Mouse (Mus musculus) MEL (cell line): ENCODE measurements around the gene Tmem50a. TPM values are rescaled to one million over a fixed set of nuclear protein-coding genes. Genes with fewer than 3 reads are reported as not detected.

Experiments used
- DNase-seq: peaks from one replicate; pipeline ENCODE4 v3.0.0; 2011; ENCODE audit warnings: low read depth, low spot score
- H3K27ac ChIP-seq: 2 replicates; pipeline ENCODE4 v1.5.1; 2012; ENCODE audit warnings: low read depth, mild to moderate bottlenecking, control low read depth, low read length, moderate library complexity; ENCODE audit not compliant: control insufficient read depth
- H3K27me3 ChIP-seq, 2 experiments: fragments of 150-350 bp in 1 of 2; sonication (generic) in 1 of 2; 2 replicates each; pipeline ENCODE4 v1.6.1; 2012; ENCODE audit warnings: low read length in 2 of 2, mild to moderate bottlenecking in 2 of 2, improper control_type of control experiment in 1 of 2, moderate library complexity in 1 of 2; ENCODE audit not compliant: insufficient read depth in 2 of 2, control insufficient read depth in 1 of 2
- H3K36me3 ChIP-seq, 2 experiments: 2 replicates each; pipeline ENCODE4 v1.6.1; 2012 to 2014; ENCODE audit warnings: low read length in 2 of 2, improper control_type of control experiment in 1 of 2, inconsistent platforms in 1 of 2, mild to moderate bottlenecking in 1 of 2; ENCODE audit not compliant: insufficient read depth in 2 of 2, control insufficient read depth in 1 of 2
- H3K4me1 ChIP-seq, 2 experiments: fragments of 150-350 bp in 1 of 2; sonication (generic) in 1 of 2; 2 replicates each; pipeline ENCODE4 v1.6.1; 2012; ENCODE audit warnings: low read length in 2 of 2, improper control_type of control experiment in 1 of 2, mild to moderate bottlenecking in 1 of 2; ENCODE audit not compliant: insufficient read depth in 2 of 2, control insufficient read depth in 1 of 2
- H3K4me3 ChIP-seq, 2 experiments: fragments of 150-350 bp in 1 of 2; sonication (generic) in 1 of 2; 2 replicates each; pipeline ENCODE4 v1.5.1; 2012; ENCODE audit warnings: low read depth in 2 of 2, low read length in 2 of 2, mild to moderate bottlenecking in 2 of 2, moderate library complexity in 2 of 2, control low read depth in 1 of 2, improper control_type of control experiment in 1 of 2; ENCODE audit not compliant: control insufficient read depth in 1 of 2, insufficient read depth in 1 of 2
- H3K79me2 ChIP-seq: 2 replicates; pipeline ENCODE4 v1.6.1; 2012; ENCODE audit warnings: mild to moderate bottlenecking, low read length, moderate library complexity; ENCODE audit not compliant: control insufficient read depth, poor library complexity, insufficient read depth
- H3K9ac ChIP-seq: 2 replicates; pipeline ENCODE4 v1.6.1; 2012; ENCODE audit warnings: low read depth, mild to moderate bottlenecking, control low read depth, low read length, moderate library complexity; ENCODE audit not compliant: control insufficient read depth, poor library complexity, severe bottlenecking
- H3K9me3 ChIP-seq: fragments of 150-350 bp; sonication (generic); replicated peaks from 2 replicates; pipeline ENCODE4 v1.6.1; 2012; ENCODE audit warnings: mild to moderate bottlenecking, low read length, improper control_type of control experiment, moderate library complexity; ENCODE audit not compliant: insufficient read depth
- CHD1 ChIP-seq: IDR thresholded peaks from 2 replicates; pipeline ENCODE4 v1.6.1; 2012; ENCODE audit warnings: low read depth, mild to moderate bottlenecking, inconsistent platforms, low read length, improper control_type of control experiment
- CHD2 ChIP-seq: IDR thresholded peaks from 2 replicates; pipeline ENCODE4 v1.6.1; 2011; ENCODE audit warnings: low read length, improper control_type of control experiment
- CTCF ChIP-seq, 3 experiments: IDR thresholded peaks in 2 of 3; conservative IDR thresholded peaks in 1 of 3; 2 replicates each; pipeline ENCODE4 v1.5.1; 2011 to 2012; ENCODE audit warnings: low read length in 3 of 3, low read depth in 2 of 3, mild to moderate bottlenecking in 2 of 3, improper control_type of control experiment in 1 of 3, inconsistent platforms in 1 of 3, mixed read lengths in 1 of 3, moderate library complexity in 1 of 3; ENCODE audit not compliant: control insufficient read depth in 1 of 3, insufficient read depth in 1 of 3, poor library complexity in 1 of 3, severe bottlenecking in 1 of 3
- EP300 ChIP-seq, 2 experiments: IDR thresholded peaks; 2 replicates each; pipeline ENCODE4 v1.6.1; 2011; ENCODE audit warnings: improper control_type of control experiment in 2 of 2, low read length in 2 of 2, low read depth in 1 of 2, mild to moderate bottlenecking in 1 of 2
- ETS1 ChIP-seq: IDR thresholded peaks from 2 replicates; pipeline ENCODE4 v1.6.1; 2012; ENCODE audit warnings: low read depth, mild to moderate bottlenecking, inconsistent platforms, low read length, improper control_type of control experiment, moderate library complexity
- GABPA ChIP-seq: IDR thresholded peaks from 2 replicates; pipeline ENCODE4 v1.6.1; 2012; ENCODE audit warnings: low read depth, mild to moderate bottlenecking, inconsistent platforms, low read length, improper control_type of control experiment, moderate library complexity
- GATA1 ChIP-seq: IDR thresholded peaks from 2 replicates; pipeline ENCODE4 v1.6.1; 2011; ENCODE audit warnings: low read depth, low read length, improper control_type of control experiment
- HCFC1 ChIP-seq: IDR thresholded peaks from 2 replicates; pipeline ENCODE4 v1.6.1; 2012; ENCODE audit warnings: low read depth, mild to moderate bottlenecking, inconsistent platforms, low read length, improper control_type of control experiment, moderate library complexity
- MAX ChIP-seq: IDR thresholded peaks from 2 replicates; pipeline ENCODE4 v1.6.1; 2011; ENCODE audit warnings: low read length, improper control_type of control experiment
- MXI1 ChIP-seq: IDR thresholded peaks from 2 replicates; pipeline ENCODE4 v1.6.1; 2011; ENCODE audit warnings: mild to moderate bottlenecking, low read depth, low read length, improper control_type of control experiment
- MYB ChIP-seq: IDR thresholded peaks from 2 replicates; pipeline ENCODE4 v1.6.1; 2011; ENCODE audit warnings: mild to moderate bottlenecking, low read depth, low read length, improper control_type of control experiment
- MYC ChIP-seq: IDR thresholded peaks from 2 replicates; pipeline ENCODE4 v1.6.1; 2011; ENCODE audit warnings: low read depth, mild to moderate bottlenecking, low read length, improper control_type of control experiment, moderate library complexity
- POLR2AphosphoS2 ChIP-seq: IDR thresholded peaks from 2 replicates; pipeline ENCODE4 v1.6.1; 2011; ENCODE audit warnings: low read length, improper control_type of control experiment
- POLR2AphosphoS5 ChIP-seq: IDR thresholded peaks from 2 replicates; pipeline ENCODE4 v1.6.1; 2012; ENCODE audit warnings: low read depth, borderline replicate concordance, mild to moderate bottlenecking, inconsistent platforms, low read length, moderate library complexity, mixed read lengths
- RAD21 ChIP-seq: IDR thresholded peaks from 2 replicates; pipeline ENCODE4 v1.6.1; 2011; ENCODE audit warnings: mild to moderate bottlenecking, low read depth, low read length, improper control_type of control experiment
- RCOR1 ChIP-seq: IDR thresholded peaks from 2 replicates; pipeline ENCODE4 v1.6.1; 2012; ENCODE audit warnings: low read depth, mild to moderate bottlenecking, inconsistent platforms, low read length, improper control_type of control experiment
- SIN3A ChIP-seq: IDR thresholded peaks from 2 replicates; pipeline ENCODE4 v1.6.1; 2012; ENCODE audit warnings: low read length, improper control_type of control experiment, inconsistent platforms
- TAL1 ChIP-seq: IDR thresholded peaks from 2 replicates; pipeline ENCODE4 v1.6.1; 2012; ENCODE audit warnings: mild to moderate bottlenecking, inconsistent platforms, low read length, moderate library complexity, mixed read lengths
- TBP ChIP-seq: IDR thresholded peaks from 2 replicates; pipeline ENCODE4 v1.8.0; 2011; ENCODE audit warnings: low read depth, low read length, improper control_type of control experiment
- TCF12 ChIP-seq: IDR thresholded peaks from 2 replicates; pipeline ENCODE4 v1.6.1; 2014; ENCODE audit warnings: low read depth, mild to moderate bottlenecking, inconsistent platforms, low read length, improper control_type of control experiment, moderate library complexity
- UBTF ChIP-seq: IDR thresholded peaks from 2 replicates; pipeline ENCODE4 v1.6.1; 2012; ENCODE audit warnings: low read depth, mild to moderate bottlenecking, inconsistent platforms, low read length, improper control_type of control experiment, moderate library complexity, borderline replicate concordance; ENCODE audit not compliant: insufficient read depth
- USF1 ChIP-seq: IDR thresholded peaks from 2 replicates; pipeline ENCODE4 v1.6.1; 2014; ENCODE audit warnings: low read depth, mild to moderate bottlenecking, inconsistent platforms, low read length, improper control_type of control experiment, moderate library complexity
- ZC3H11A ChIP-seq: IDR thresholded peaks from 2 replicates; pipeline ENCODE4 v1.6.1; 2012; ENCODE audit warnings: low read depth, mild to moderate bottlenecking, inconsistent platforms, low read length, improper control_type of control experiment
- ZKSCAN1 ChIP-seq: IDR thresholded peaks from 2 replicates; pipeline ENCODE4 v1.6.1; 2012; ENCODE audit warnings: low read depth, mild to moderate bottlenecking, inconsistent platforms, low read length, improper control_type of control experiment, moderate library complexity
- ZMIZ1 ChIP-seq: IDR thresholded peaks from 2 replicates; pipeline ENCODE4 v1.6.1; 2012; ENCODE audit warnings: low read depth, mild to moderate bottlenecking, inconsistent platforms, low read length, improper control_type of control experiment, moderate library complexity
- polyA plus RNA-seq, 2 experiments: library from polyadenylated mRNA; stranded (reverse) in 1 of 2; unstranded in 1 of 2; fragments of >175 nt in 1 of 2; fragments of >200 nt in 1 of 2; gene quantifications; 2 replicates each; pipeline versions ENCODE4 v1.2.1 to v1.2.4; 2012; ENCODE audit warnings: low replicate concordance in 2 of 2, low read depth in 1 of 2; ENCODE audit not compliant: insufficient read length in 2 of 2, insufficient read depth in 1 of 2, missing spikeins in 1 of 2
- total RNA-seq: library from RNA; depleted of rRNA; stranded (reverse); fragments of 300-350 nt; gene quantifications from 2 replicates; pipeline ENCODE4 v1.2.3, GENCODE M21; 2012

The Tmem50a gene
- total and polyA plus RNA-seq, 3 experiments: 58.5 to 115 TPM; not detected in 1

DNA sequence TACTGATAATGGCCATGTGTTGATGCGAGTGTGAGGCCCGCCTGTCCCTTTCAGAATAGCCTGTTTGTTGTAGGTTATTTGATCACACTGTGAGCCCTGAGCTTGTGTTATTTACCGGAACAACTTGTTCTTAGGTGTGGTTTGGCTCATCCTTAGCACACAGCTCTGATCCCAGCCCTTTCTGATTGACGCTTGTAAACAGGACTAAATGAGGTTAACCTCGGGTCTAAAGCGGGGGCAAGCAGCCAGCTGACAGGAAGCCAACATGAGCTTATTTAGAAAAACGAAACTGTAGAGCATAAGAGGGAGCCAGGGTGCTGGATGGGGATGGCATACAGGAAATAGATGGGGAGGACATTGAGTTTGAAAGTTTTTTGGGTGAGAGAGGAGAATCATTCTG is 3.6 kb upstream of the Tmem50a start:
- H3K9me3 ChIP-seq: no peaks in the 10 kb centered on the region
- peaks cover 0 to 36% of the 10 kb centered on the region in 2 experiments; a peak in 2 of 4 replicates for H3K36me3 ChIP-seq
- H3K4me1 ChIP-seq: peaks cover 36 to 61% of the 10 kb centered on the region in 2 experiments
- no peaks in the 10 kb centered on the region for H3K27me3 ChIP-seq
- DNase-seq: peak; percentile 65
- H3K27ac ChIP-seq: peak overlapping the region; percentile 67
- H3K79me2 ChIP-seq: peaks cover 11% of the 10 kb centered on the region
- TF ChIP-seq ZKSCAN1: no peak
- TF ChIP-seq POLR2AphosphoS5: no peak
- TF ChIP-seq MXI1: peak; percentile 40; the same call in 1 of the 2 replicates
- TF ChIP-seq MAX: peak; percentile 40; the same call in 1 of the 2 replicates
- peak in 1 of 2 experiments; percentile 17; a peak in 1 of 4 replicates for TF ChIP-seq EP300 (IDR thresholded peaks at IDR 0.05; ENCODE audit: low read depth in 1 of 2, low read length in 2 of 2)
- TF ChIP-seq USF1: 0 out of 2 replicates have a peak, but pooled peaks have one; percentile 14
- peak; percentile 88 for TF ChIP-seq ETS1
- peak; percentile 62 for TF ChIP-seq SIN3A
- peak overlapping the region; percentile 12 for H3K9ac ChIP-seq
- H3K4me3 ChIP-seq: peak overlapping the region in 1 of 2 experiments; percentile 0; a peak in 1 of 4 replicates

DNA sequence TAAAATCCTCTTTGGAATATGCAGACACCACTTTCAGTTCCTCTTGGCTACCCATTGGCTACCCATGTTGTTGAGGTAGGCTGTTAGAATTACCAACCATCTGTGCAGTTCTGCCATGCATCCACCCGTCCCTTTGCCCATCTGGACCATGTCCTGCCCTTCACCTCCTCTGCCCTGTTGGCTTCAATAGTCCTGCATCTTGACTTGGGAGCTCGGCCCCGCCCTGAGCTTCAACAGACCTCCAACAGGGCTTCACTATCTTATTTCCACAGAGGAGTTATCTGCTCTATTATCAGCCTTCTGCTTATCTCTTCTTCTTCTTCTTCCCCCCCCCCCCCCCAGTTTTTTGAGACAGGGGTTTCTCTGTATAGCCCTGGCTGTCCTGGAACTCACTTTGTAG is 2.4 kb upstream of the Tmem50a start:
- H3K9me3 ChIP-seq: no peaks in the 10 kb centered on the region
- peak overlapping the region in 1 of 2 experiments; percentile 26; a peak in 1 of 4 replicates for H3K4me3 ChIP-seq
- TF ChIP-seq MAX: no peak
- no peak for TF ChIP-seq USF1
- no peak for TF ChIP-seq UBTF
- TF ChIP-seq ZMIZ1: no peak
- TF ChIP-seq RCOR1: no peak
- peak; percentile 22; the same call in 1 of the 2 replicates for TF ChIP-seq TAL1
- no peak for TF ChIP-seq HCFC1
- peak; percentile 92 for TF ChIP-seq TCF12
- no peak for TF ChIP-seq POLR2AphosphoS5
- peak; percentile 75 for TF ChIP-seq GATA1
- TF ChIP-seq EP300 (IDR thresholded peaks at IDR 0.05; ENCODE audit: low read depth in 1 of 2, low read length in 2 of 2): peak in 1 of 2 experiments; percentile 79; a peak in 3 of 4 replicates
- TF ChIP-seq MYB: no peak
- no peak for TF ChIP-seq MXI1
- TF ChIP-seq CHD1: no peak
- TF ChIP-seq ETS1: peak; percentile 50
- no peak for TF ChIP-seq GABPA
- TF ChIP-seq TBP: no peak
- TF ChIP-seq CTCF (IDR thresholded peaks at IDR 0.05 in 2 of 3, conservative IDR thresholded peaks at IDR 0.05 in 1 of 3; ENCODE audit: control insufficient read depth in 1 of 3, insufficient read depth in 1 of 3, low read depth in 2 of 3, low read length in 3 of 3, poor library complexity in 1 of 3, severe bottlenecking in 1 of 3): no peak
- no peak for TF ChIP-seq MYC
- no peak for TF ChIP-seq ZC3H11A
- no peak for TF ChIP-seq RAD21
- TF ChIP-seq POLR2AphosphoS2: no peak
- TF ChIP-seq CHD2: no peak
- H3K9ac ChIP-seq: peak overlapping the region; percentile 16
- H3K27ac ChIP-seq: peak overlapping the region; percentile 67
- no peaks in the 10 kb centered on the region for H3K27me3 ChIP-seq
- H3K36me3 ChIP-seq: peaks cover 6 to 33% of the 10 kb centered on the region in 2 experiments; a peak in 3 of 4 replicates
- H3K79me2 ChIP-seq: peaks cover 11% of the 10 kb centered on the region
- peaks cover 34 to 60% of the 10 kb centered on the region in 2 experiments for H3K4me1 ChIP-seq
- peak; percentile 58 for DNase-seq
